Mouse (Mus musculus) hindbrain, postnatal 0 days (tissue): Measurements from ENCODE around the gene Eno4. TPM values are rescaled to one million over a fixed set of nuclear protein-coding genes. Genes with fewer than 3 reads are reported as not detected.
A peak's percentile ranks its signal among the peaks of the same experiment; 100 is the strongest.

ENCODE experiments used
- ATAC-seq: fragments of 200-750 bp; cut with Nextera tagmentation; 2 replicates; pipeline ENCODE4 v1.8.0; 2017; ENCODE audit warnings: mild to moderate bottlenecking, moderate TSS enrichment, moderate library complexity
- DNase-seq: peaks from one replicate; pipeline ENCODE4 v3.0.0-alpha.2; 2015; ENCODE audit warnings: low spot score
- H3K27ac ChIP-seq: fragments of 300-500 bp; sonication (generic); 2 replicates; pipeline ENCODE4 v1.5.1; 2014; ENCODE audit warnings: mild to moderate bottlenecking
- H3K27me3 ChIP-seq: fragments of 300-500 bp; sonication (generic); 2 replicates; pipeline ENCODE4 v1.6.1; 2014; ENCODE audit warnings: low read length, mixed read lengths; ENCODE audit not compliant: insufficient read depth
- H3K36me3 ChIP-seq: fragments of 300-500 bp; sonication (generic); 2 replicates; pipeline ENCODE4 v1.6.1; 2014; ENCODE audit warnings: low read length, mixed read lengths; ENCODE audit not compliant: insufficient read depth
- H3K4me1 ChIP-seq: fragments of 300-500 bp; sonication (generic); 2 replicates; pipeline ENCODE4 v1.6.1; 2014; ENCODE audit warnings: antibody characterized with exemption, low read length, mixed read lengths; ENCODE audit not compliant: insufficient read depth
- H3K4me2 ChIP-seq: fragments of 300-500 bp; sonication (generic); 2 replicates; pipeline ENCODE4 v1.6.1; 2014; ENCODE audit warnings: low read depth, mild to moderate bottlenecking, low read length, moderate library complexity, mixed read lengths
- H3K4me3 ChIP-seq: fragments of 300-500 bp; sonication (generic); 2 replicates; pipeline ENCODE4 v1.5.1; 2014; ENCODE audit warnings: low read length
- H3K9ac ChIP-seq: fragments of 300-500 bp; sonication (generic); replicated peaks from 2 replicates; pipeline ENCODE4 v1.6.1; 2014; ENCODE audit warnings: mild to moderate bottlenecking, low read length, moderate library complexity, mixed read lengths
- H3K9me3 ChIP-seq: fragments of 300-500 bp; sonication (generic); 2 replicates; pipeline ENCODE4 v1.6.1; 2016; ENCODE audit warnings: low read length, mixed read lengths
- CTCF ChIP-seq: IDR thresholded peaks from 2 replicates; pipeline ENCODE4 v1.5.1; 2016; ENCODE audit warnings: antibody characterized with exemption, control low read depth, low read depth
- WGBS: fragments of 180-500 bp; shearing (Covaris S2); extraction: QIAGEN DNeasy Blood & Tissue Kit; methylation state at CpG from one replicate; pipeline ENCODE4 v1.1.7; 2014; 5-methylcytosine and 5-hydroxymethylcytosine counted together
- polyA plus RNA-seq: library from polyadenylated mRNA; unstranded; fragments of >200 nt; fragmentation: Nextera tagmentation; extraction: Ambion mirVana; gene quantifications from 2 replicates; pipeline ENCODE4 v1.2.1, GENCODE M21; 2015
- total RNA-seq: library from RNA; depleted of rRNA; stranded (reverse); fragments of >200 nt; gene quantifications from 2 replicates; pipeline ENCODE4 v1.2.3, GENCODE M21; 2014

The Eno4 gene
- total and polyA plus RNA-seq, 2 experiments from 2014 or later: 1.5 TPM

DNA sequence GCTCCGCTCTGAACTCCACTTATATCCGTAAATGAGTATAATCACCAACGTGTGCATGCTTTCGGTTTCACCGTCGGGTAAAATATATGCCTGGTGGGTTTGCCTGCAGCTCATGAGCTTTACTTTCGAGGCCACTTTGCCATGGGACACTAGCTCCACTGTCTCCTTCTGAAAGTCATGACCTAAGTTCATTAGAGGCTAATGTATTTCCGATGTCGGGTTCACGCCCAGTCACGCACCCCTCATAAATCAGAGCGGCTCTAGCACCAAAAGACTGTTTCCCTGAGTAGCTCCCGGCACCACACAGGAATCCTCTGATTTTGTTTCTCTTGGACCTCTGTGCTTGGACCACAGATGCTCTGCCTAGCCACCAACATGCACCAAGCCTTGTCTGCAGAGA is 27.6 kb downstream of the Eno4 start:
- Histone ChIP-seq H3K36me3 (peaks cover 6% of the 10 kb centered on the region; the same call in 1 of the 2 replicates), H3K9me3 (no peaks in the 10 kb centered on the region), H3K27ac (no peak overlapping the region), H3K4me2 (no peak overlapping the region), H3K4me3 (no peak overlapping the region), H3K9ac (no peak overlapping the region), H3K4me1 (no peaks in the 10 kb centered on the region), H3K27me3 (no peaks in the 10 kb centered on the region; the same call in 1 of the 2 replicates)
- no peak for DNase-seq
- ATAC-seq: no peak
- TF ChIP-seq CTCF: no peak
- 81% methylated on average over 13 of the region's 13 CpGs for WGBS

DNA sequence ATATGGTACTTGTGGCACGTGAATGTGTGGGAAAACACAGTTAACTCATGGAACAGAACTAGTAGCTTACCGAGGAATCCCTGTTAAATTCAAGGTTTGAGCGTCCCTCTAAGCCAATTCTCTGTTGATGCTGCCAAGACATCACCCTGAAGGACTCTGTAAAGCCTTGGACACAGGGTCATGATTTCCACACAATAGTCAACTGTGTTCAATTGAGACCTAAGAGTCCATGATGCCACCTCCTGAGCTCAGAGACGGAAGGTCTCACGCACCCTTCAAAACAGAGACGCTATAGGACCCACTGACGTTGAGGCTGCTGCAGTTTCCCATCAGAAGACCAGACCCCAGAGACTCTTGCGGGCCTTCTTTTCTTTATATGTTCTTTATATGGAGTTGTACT is 30.9 kb downstream of the Eno4 start:
- no peak for ATAC-seq
- no peak overlapping the region for H3K4me3 ChIP-seq
- 69% methylated on average over 8 of the region's 8 CpGs for WGBS
- H3K4me2 ChIP-seq: no peak overlapping the region
- no peak for DNase-seq
- H3K27me3 ChIP-seq: no peaks in the 10 kb centered on the region
- H3K4me1 ChIP-seq: no peaks in the 10 kb centered on the region
- no peak overlapping the region for H3K27ac ChIP-seq
- no peak for TF ChIP-seq CTCF
- H3K9ac ChIP-seq: no peak overlapping the region
- H3K36me3 ChIP-seq: peaks cover 6% of the 10 kb centered on the region; the same call in 1 of the 2 replicates
- H3K9me3 ChIP-seq: no peaks in the 10 kb centered on the region

DNA sequence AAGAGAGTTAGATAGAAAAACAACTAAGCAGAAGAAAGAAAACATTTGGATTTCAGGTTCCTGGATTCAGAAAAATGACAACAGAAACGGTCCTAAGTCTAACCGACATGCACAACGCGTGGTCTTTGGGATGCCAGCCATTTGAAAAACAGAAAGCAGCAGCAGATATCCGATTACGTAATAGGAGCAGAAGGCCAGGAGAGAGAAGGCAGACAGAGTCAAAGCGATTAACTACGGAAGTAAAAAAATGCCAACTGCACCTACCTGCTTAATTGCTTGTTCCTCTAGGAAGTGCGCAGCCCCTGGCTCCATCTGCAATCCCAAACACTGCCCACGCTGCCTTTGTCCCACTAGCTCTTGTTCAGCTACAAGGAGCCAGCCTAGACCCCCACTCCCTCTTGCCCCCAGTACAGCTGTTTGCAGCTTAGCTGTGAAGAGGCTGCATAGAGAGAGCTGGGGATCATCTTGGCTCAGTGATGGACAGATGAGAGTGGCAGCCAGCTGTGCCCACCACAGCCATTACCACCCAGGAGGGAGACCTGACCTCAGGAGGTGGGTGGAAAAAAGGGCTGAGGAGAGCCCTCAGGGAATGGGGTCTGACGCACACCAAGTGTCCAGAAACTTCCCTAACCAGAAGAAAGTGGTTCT is 32.1 kb downstream of the Eno4 start:
- no peaks in the 10 kb centered on the region for H3K9me3 ChIP-seq
- ATAC-seq: no peak
- H3K27ac ChIP-seq: no peak overlapping the region
- no peaks in the 10 kb centered on the region for H3K4me1 ChIP-seq
- H3K4me2 ChIP-seq: no peak overlapping the region
- WGBS: 86% methylated on average over 11 of the region's 11 CpGs
- no peak for DNase-seq
- no peaks in the 10 kb centered on the region for H3K27me3 ChIP-seq
- peaks cover 6% of the 10 kb centered on the region; the same call in 1 of the 2 replicates for H3K36me3 ChIP-seq
- H3K9ac ChIP-seq: no peak overlapping the region
- no peak for TF ChIP-seq CTCF
- no peak overlapping the region for H3K4me3 ChIP-seq

- TF ChIP-seq CTCF: no peak
- Histone ChIP-seq H3K36me3 (no peaks in the 10 kb centered on the region), H3K4me1 (no peaks in the 10 kb centered on the region), H3K9ac (no peak overlapping the region), H3K4me3 (no peak overlapping the region), H3K9me3 (no peaks in the 10 kb centered on the region), H3K27ac (no peak overlapping the region), H3K27me3 (0 out of 2 replicates have a peak, but pooled peaks cover 11% of the 10 kb centered on the region), H3K4me2 (no peak overlapping the region; the same call in none of the 2 replicates)
- WGBS: 50% methylated on average over 11 of the region's 11 CpGs
- ATAC-seq: peak; percentile 61
- DNase-seq: peak; percentile 18
Observed at GRCm38 (mm10) chr19:58978401-58979171, 35.4 kb downstream of the Eno4 start.

- no peak for TF ChIP-seq CTCF
- no peak for ATAC-seq
- DNase-seq: peak; percentile 77
- no peak overlapping the region for H3K9ac ChIP-seq
- H3K4me3 ChIP-seq: peak overlapping the region; percentile 16; the same call in 1 of the 2 replicates
- no peaks in the 10 kb centered on the region for H3K9me3 ChIP-seq
- no peak overlapping the region for H3K27ac ChIP-seq
- no peaks in the 10 kb centered on the region for H3K4me1 ChIP-seq
- no peaks in the 10 kb centered on the region for H3K36me3 ChIP-seq
- H3K27me3 ChIP-seq: 0 out of 2 replicates have a peak, but pooled peaks cover 11% of the 10 kb centered on the region
- 20% methylated on average over 13 of the region's 13 CpGs for WGBS
- peak overlapping the region; percentile 41 for H3K4me2 ChIP-seq
Observed at GRCm38 (mm10) chr19:58979436-58980055, 36.3 kb downstream of the Eno4 start.

GRCm38 (mm10) chr19:58980056-58980440 is 36.8 kb downstream of the Eno4 start:
- DNase-seq: no peak
- no peak for ATAC-seq
- Histone ChIP-seq H3K4me1 (no peaks in the 10 kb centered on the region), H3K27me3 (0 out of 2 replicates have a peak, but pooled peaks cover 11% of the 10 kb centered on the region), H3K27ac (no peak overlapping the region), H3K4me2 (peak overlapping the region; percentile 41), H3K9ac (no peak overlapping the region), H3K9me3 (no peaks in the 10 kb centered on the region), H3K36me3 (no peaks in the 10 kb centered on the region), H3K4me3 (peak overlapping the region; percentile 16; the same call in 1 of the 2 replicates)
- no peak for TF ChIP-seq CTCF
- 50% methylated on average over 5 of the region's 5 CpGs for WGBS
